Mouse (Mus musculus) lung, postnatal 10 days (tissue): ENCODE measurements around the gene Cebpe.

Experiments
- DNase-seq: peaks from one replicate; pipeline ENCODE4 v3.0.0; 2021

Cebpe gene

GRCm38 (mm10) chr14:54712074-54712473, at the start of gene Cebpe:
Gene Cebpe (minus strand): TSS chr14:54712174.
- no peak for DNase-seq

GRCm38 (mm10) chr14:54756382-54756781, 44.4 kb upstream of the Cebpe start:
- DNase-seq, result peak; percentile 31

- DNase-seq, result peak; percentile 81
Measured at GRCm38 (mm10) chr14:54754602-54755018, 42.6 kb upstream of the Cebpe start.

GRCm38 (mm10) chr14:54753986-54754601, 42.1 kb upstream of the Cebpe start:
- no peak for DNase-seq

GRCm38 (mm10) chr14:54752938-54753337, 41.0 kb upstream of the Cebpe start:
- DNase-seq, result no peak

- no peak for DNase-seq
Measured at GRCm38 (mm10) chr14:54751768-54752167, 39.8 kb upstream of the Cebpe start.

GRCm38 (mm10) chr14:54749238-54749637, 37.3 kb upstream of the Cebpe start:
- DNase-seq, result no peak

GRCm38 (mm10) chr14:54747942-54748917, 36.3 kb upstream of the Cebpe start:
- no peak for DNase-seq

- no peak for DNase-seq
Measured at GRCm38 (mm10) chr14:54746038-54746437, 34.1 kb upstream of the Cebpe start.

- DNase-seq, result no peak
Measured at GRCm38 (mm10) chr14:54744473-54744872, 32.5 kb upstream of the Cebpe start.

- DNase-seq, result peak; percentile 21
Measured at GRCm38 (mm10) chr14:54742375-54742774, 30.4 kb upstream of the Cebpe start.

- DNase-seq, result no peak
Measured at GRCm38 (mm10) chr14:54741721-54742120, 29.7 kb upstream of the Cebpe start.

GRCm38 (mm10) chr14:54737634-54738033, 25.7 kb upstream of the Cebpe start:
- no peak for DNase-seq

GRCm38 (mm10) chr14:54736555-54737552, 24.9 kb upstream of the Cebpe start:
- DNase-seq, result no peak

- no peak for DNase-seq
Measured at GRCm38 (mm10) chr14:54735221-54735620, 23.2 kb upstream of the Cebpe start.

GRCm38 (mm10) chr14:54734004-54734403, 22.0 kb upstream of the Cebpe start:
- DNase-seq, result no peak

- DNase-seq, result no peak
Measured at GRCm38 (mm10) chr14:54732206-54732605, 20.2 kb upstream of the Cebpe start.

- DNase-seq, result no peak
Measured at GRCm38 (mm10) chr14:54730305-54730704, 18.3 kb upstream of the Cebpe start.

GRCm38 (mm10) chr14:54728823-54729653, 17.1 kb upstream of the Cebpe start:
- no peak for DNase-seq

GRCm38 (mm10) chr14:54727565-54727964, 15.6 kb upstream of the Cebpe start:
- DNase-seq, result no peak

- no peak for DNase-seq
Measured at GRCm38 (mm10) chr14:54724049-54724448, 12.1 kb upstream of the Cebpe start.

- DNase-seq, result no peak
Measured at GRCm38 (mm10) chr14:54721711-54722110, 9.7 kb upstream of the Cebpe start.
